Mouse (Mus musculus) MEL (cell line): ENCODE results near the gene Ccdc180.

Experiments
- MAFK ChIP-seq: IDR thresholded peaks from 2 replicates; pipeline ENCODE4 v1.6.1; 2011; ENCODE audit warnings: low read depth, mild to moderate bottlenecking, low read length, improper control_type of control experiment, borderline replicate concordance
- MYB ChIP-seq: IDR thresholded peaks from 2 replicates; pipeline ENCODE4 v1.6.1; 2011; ENCODE audit warnings: mild to moderate bottlenecking, low read depth, low read length, improper control_type of control experiment
- POLR2A ChIP-seq, 2 experiments: IDR thresholded peaks; 2 replicates each; pipeline ENCODE4 v1.6.1; 2011 to 2012; ENCODE audit warnings: low read length in 2 of 2, mild to moderate bottlenecking in 2 of 2, control low read depth in 1 of 2, improper control_type of control experiment in 1 of 2, low read depth in 1 of 2, moderate library complexity in 1 of 2; ENCODE audit not compliant: control insufficient read depth in 1 of 2, insufficient read depth in 1 of 2, poor library complexity in 1 of 2

DNA sequence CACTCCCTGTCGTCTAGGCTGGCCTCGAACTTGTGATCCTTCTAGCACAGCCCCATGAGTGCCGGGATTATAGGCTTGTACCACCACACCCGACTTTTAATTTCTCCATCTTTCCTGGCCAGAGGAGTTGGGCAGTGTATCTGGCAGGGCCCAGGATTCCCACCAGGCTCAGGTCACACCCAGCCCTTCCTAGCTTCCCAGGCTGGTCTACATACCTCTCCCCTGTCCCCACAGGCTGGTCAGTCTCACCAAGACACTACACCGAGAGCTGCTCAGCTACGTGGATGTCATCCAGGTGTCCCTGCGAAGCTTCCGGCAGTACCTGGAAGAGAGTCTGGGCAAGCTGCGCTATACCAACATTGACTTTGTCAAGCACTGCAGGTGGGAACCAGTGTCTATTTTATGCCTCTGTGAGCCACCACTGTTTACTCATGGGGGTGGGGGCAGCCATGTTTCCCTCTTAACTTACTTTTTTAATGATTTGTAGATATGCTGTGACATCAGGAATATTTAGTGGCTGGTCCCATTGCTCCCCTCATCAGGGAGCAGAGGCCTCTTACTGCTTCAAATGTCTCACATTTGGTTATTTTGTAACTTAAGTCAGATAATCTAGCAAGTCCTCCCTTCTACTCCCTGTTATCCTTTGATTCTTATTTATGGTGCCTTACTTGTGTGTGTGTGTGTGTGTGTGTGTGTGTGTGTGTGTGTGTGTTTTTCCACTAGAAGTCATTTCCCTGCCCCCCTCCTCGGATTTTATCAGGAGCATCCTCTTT is 31.7 kb downstream of the Ccdc180 start:
- no peak for TF ChIP-seq POLR2A (IDR thresholded peaks at IDR 0.05; ENCODE audit: control insufficient read depth in 1 of 2, insufficient read depth in 1 of 2, low read depth in 1 of 2, low read length in 2 of 2, poor library complexity in 1 of 2)
- TF ChIP-seq MYB = no peak
- TF ChIP-seq MAFK = no peak
